Mouse (Mus musculus) liver, embryonic 14.5 days (tissue): ENCODE data around the gene Fgf13. TPM values are rescaled to one million over a fixed set of nuclear protein-coding genes. Genes with fewer than 3 reads are reported as not detected.

Source experiments
- ATAC-seq: fragments of 200-750 bp; cut with Nextera tagmentation; 2 replicates; pipeline ENCODE4 v1.8.0; 2017; ENCODE audit warnings: moderate number of reproducible peaks, mild to moderate bottlenecking, moderate library complexity; ENCODE audit not compliant: insufficient read depth
- DNase-seq, 3 experiments: peaks; one replicate each; pipeline ENCODE4 v3.0.0-alpha.2; 2012 to 2013; ENCODE audit warnings: low read depth in 3 of 3, low spot score in 3 of 3
- H3K27ac ChIP-seq: fragments of 300-500 bp; sonication (generic); 2 replicates; pipeline ENCODE4 v1.5.1; 2014; ENCODE audit warnings: moderate library complexity, mild to moderate bottlenecking, control low read depth, inconsistent platforms
- H3K27me3 ChIP-seq: fragments of 300-500 bp; sonication (generic); 2 replicates; pipeline ENCODE4 v1.6.1; 2014; ENCODE audit warnings: mild to moderate bottlenecking, low read length, moderate library complexity; ENCODE audit not compliant: control insufficient read depth, insufficient read depth
- H3K36me3 ChIP-seq: fragments of 300-500 bp; sonication (generic); replicated peaks from 2 replicates; pipeline ENCODE4 v1.6.1; 2014; ENCODE audit warnings: low read depth; ENCODE audit not compliant: control insufficient read depth, insufficient read depth
- H3K4me1 ChIP-seq, 2 experiments: fragments of 200-500 bp in 1 of 2; fragments of 300-500 bp in 1 of 2; sonication (generic) in 1 of 2; replicated peaks; 2 replicates each; pipeline ENCODE4 v1.6.1; 2012 to 2014; ENCODE audit warnings: antibody characterized with exemption in 1 of 2, inconsistent platforms in 1 of 2, low read length in 1 of 2; ENCODE audit not compliant: control insufficient read depth in 2 of 2, insufficient read depth in 2 of 2
- H3K4me2 ChIP-seq: fragments of 300-500 bp; sonication (generic); 2 replicates; pipeline ENCODE4 v1.6.1; 2014; ENCODE audit warnings: low read depth, mild to moderate bottlenecking, control low read depth, moderate library complexity
- H3K4me3 ChIP-seq, 2 experiments: fragments of 200-500 bp in 1 of 2; fragments of 300-500 bp in 1 of 2; sonication (generic) in 1 of 2; 2 replicates each; pipeline ENCODE4 v1.5.1; 2012 to 2014; ENCODE audit warnings: low read depth in 2 of 2, low read length in 2 of 2, mild to moderate bottlenecking in 2 of 2, control low read depth in 1 of 2, inconsistent platforms in 1 of 2, moderate library complexity in 1 of 2; ENCODE audit not compliant: insufficient read depth in 1 of 2
- H3K9ac ChIP-seq: fragments of 300-500 bp; sonication (generic); replicated peaks from 2 replicates; pipeline ENCODE4 v1.6.1; 2014; ENCODE audit warnings: mild to moderate bottlenecking, control low read depth, moderate library complexity
- H3K9me3 ChIP-seq: fragments of 300-500 bp; sonication (generic); 2 replicates; pipeline ENCODE4 v1.6.1; 2016; ENCODE audit warnings: low read length, mixed read lengths; ENCODE audit not compliant: control insufficient read depth
- CTCF ChIP-seq: IDR thresholded peaks from 2 replicates; pipeline ENCODE4 v1.5.1; 2016; ENCODE audit warnings: antibody characterized with exemption, low read depth, control low read depth
- EP300 ChIP-seq: IDR thresholded peaks from 2 replicates; pipeline ENCODE4 v1.6.1; 2016; ENCODE audit warnings: antibody characterized with exemption, low read depth
- whole genome bisulfite sequencing: fragments of 180-500 bp; shearing (Covaris S2); extraction: QIAGEN DNeasy Blood & Tissue Kit; methylation state at CpG from one replicate; pipeline ENCODE4 v1.1.7; 2014; ENCODE audit not compliant: insufficient replicate concordance; 5-methylcytosine and 5-hydroxymethylcytosine counted together
- polyA plus RNA-seq, 2 experiments: library from polyadenylated mRNA; depleted of rRNA in 1 of 2; stranded (reverse) in 1 of 2; unstranded in 1 of 2; fragments of >200 nt; fragmentation: Nextera tagmentation in 1 of 2; extraction: Ambion mirVana in 1 of 2; gene quantifications; 2 replicates each; pipeline versions ENCODE4 v1.2.1 to v1.2.3; 2012 to 2014

Gene Fgf13
- polyA plus RNA-seq, 2 experiments, result 0.57 to 1.2 TPM

DNA sequence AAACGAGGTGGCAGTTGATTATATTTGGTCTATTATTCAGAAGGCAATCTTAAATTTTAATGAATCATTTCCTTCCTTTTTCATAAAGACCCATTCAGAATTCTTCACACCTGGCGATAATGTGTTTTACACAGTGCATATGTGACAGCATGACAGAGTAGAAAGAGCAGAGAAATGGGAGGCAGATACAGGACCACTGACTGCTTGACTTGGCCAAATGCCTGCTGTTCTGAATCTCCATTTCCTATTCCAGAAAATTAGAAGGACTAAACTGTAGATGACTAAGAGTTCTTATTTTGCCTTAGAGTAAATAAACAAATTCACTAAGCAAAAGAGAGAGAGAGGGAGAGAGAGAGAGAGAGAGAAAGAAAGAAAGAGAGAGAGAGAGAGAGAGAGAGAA, 82.4 kb downstream of the Fgf13 start:
- Histone ChIP-seq H3K4me2 (no peak overlapping the region), H3K27me3 (no peaks in the 10 kb centered on the region), H3K4me1 (no peaks in the 10 kb centered on the region), H3K36me3 (no peaks in the 10 kb centered on the region), H3K4me3 (no peak overlapping the region), H3K27ac (no peak overlapping the region), H3K9me3 (no peaks in the 10 kb centered on the region), H3K9ac (no peak overlapping the region)
- no peak for ATAC-seq
- WGBS, result 46% methylated on average over 2 of the region's 2 CpGs
- TF ChIP-seq EP300 (no peak), CTCF (no peak)
- no peak for DNase-seq

DNA sequence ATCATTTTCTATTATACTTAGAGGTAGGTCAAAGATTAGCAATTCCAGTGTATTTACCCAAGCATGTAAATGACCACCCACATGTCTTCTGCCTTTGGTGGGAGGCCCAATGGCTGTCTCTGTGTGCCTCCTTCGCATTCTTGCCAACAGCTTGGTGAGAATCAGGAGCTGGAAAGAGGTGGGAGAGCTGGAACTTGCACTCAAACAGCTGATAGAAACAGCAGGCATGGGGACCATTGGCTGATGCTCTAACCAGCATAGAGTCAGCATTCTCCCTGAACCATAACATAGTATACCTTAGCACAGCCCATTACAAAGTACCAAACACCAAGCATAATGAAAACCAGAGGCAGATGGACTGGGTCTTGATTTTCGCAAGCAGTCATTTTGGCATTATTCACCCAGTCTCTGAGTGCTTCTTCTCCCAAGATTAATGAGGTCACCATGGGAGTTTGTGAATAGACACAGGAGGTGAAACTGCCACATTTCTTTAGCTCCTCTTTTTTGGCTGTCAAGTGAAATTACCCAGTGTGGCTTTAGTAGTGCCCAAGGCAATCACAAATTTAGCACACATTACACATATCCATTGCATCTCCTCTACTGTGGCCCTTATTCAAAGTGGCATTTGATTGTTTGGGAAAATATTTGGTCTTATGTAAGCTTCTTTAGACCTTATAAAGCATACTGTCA, 165.1 kb downstream of the Fgf13 start:
- H3K9ac ChIP-seq, result no peak overlapping the region
- no peak overlapping the region for H3K4me2 ChIP-seq
- H3K4me1 ChIP-seq, result no peaks in the 10 kb centered on the region
- WGBS, result 62% methylated on average over 2 of the region's 2 CpGs
- H3K27ac ChIP-seq, result no peak overlapping the region
- no peaks in the 10 kb centered on the region for H3K9me3 ChIP-seq
- no peak overlapping the region for H3K4me3 ChIP-seq
- no peaks in the 10 kb centered on the region for H3K27me3 ChIP-seq
- ATAC-seq (no peak), DNase-seq (no peak)
- no peaks in the 10 kb centered on the region for H3K36me3 ChIP-seq
- TF ChIP-seq CTCF (no peak), EP300 (no peak)

DNA sequence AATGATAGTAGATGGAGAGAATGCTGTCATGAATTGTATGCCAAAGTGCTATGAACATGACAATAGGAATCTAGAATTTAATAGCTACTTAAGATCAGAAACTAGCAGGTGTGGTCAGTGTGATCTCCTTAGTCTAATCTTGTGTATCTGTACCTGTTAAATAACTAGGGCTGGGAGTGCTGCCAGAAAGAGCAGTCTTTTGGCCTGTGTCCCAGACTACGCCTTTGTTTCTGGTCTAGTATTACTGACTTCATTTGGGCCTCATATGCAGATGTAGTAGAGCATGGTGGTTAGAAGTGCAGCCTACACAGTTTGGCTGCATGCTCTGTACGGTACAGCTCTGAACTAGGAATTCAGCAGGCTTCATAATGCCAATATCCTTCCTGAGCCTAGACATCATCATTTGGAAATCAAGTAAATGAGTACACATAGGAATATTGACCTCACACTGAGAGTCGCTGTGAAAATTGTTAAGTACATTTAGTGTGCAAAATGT, 276.9 kb downstream of the Fgf13 start:
- TF ChIP-seq CTCF, result no peak
- no peak for TF ChIP-seq EP300
- no peak overlapping the region for H3K27ac ChIP-seq
- DNase-seq (no peak), ATAC-seq (no peak)
- no peaks in the 10 kb centered on the region for H3K9me3 ChIP-seq
- H3K27me3 ChIP-seq, result no peaks in the 10 kb centered on the region
- H3K4me2 ChIP-seq, result no peak overlapping the region
- H3K4me3 ChIP-seq, result no peak overlapping the region
- 64% methylated on average over 3 of the region's 3 CpGs for WGBS
- H3K4me1 ChIP-seq, result no peaks in the 10 kb centered on the region
- no peaks in the 10 kb centered on the region for H3K36me3 ChIP-seq
- no peak overlapping the region for H3K9ac ChIP-seq

DNA sequence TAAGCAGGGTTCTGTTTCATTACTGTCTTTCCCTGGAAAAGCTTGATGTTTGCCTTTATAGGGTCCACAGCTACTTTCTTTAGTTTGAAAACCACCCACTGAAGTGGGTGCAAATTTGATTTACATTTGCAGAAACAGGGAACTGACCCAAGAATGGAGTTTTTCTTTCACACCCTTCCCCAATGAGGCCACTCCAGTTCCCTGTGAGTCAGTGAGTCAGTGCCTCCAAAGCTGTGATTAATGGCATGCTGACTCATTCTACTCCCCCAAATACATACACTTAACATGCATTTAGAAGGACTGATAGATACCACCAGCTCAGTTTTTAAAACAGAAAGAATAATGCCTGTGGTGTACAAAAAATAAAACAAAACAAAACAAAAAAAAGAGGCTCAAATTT, 316.3 kb downstream of the Fgf13 start:
- DNase-seq (no peak), ATAC-seq (no peak)
- TF ChIP-seq EP300 (no peak), CTCF (no peak)
- Histone ChIP-seq H3K27ac (no peak overlapping the region), H3K27me3 (no peaks in the 10 kb centered on the region), H3K36me3 (no peaks in the 10 kb centered on the region), H3K4me1 (no peaks in the 10 kb centered on the region), H3K9me3 (no peaks in the 10 kb centered on the region), H3K4me2 (no peak overlapping the region), H3K9ac (no peak overlapping the region), H3K4me3 (no peak overlapping the region)

DNA sequence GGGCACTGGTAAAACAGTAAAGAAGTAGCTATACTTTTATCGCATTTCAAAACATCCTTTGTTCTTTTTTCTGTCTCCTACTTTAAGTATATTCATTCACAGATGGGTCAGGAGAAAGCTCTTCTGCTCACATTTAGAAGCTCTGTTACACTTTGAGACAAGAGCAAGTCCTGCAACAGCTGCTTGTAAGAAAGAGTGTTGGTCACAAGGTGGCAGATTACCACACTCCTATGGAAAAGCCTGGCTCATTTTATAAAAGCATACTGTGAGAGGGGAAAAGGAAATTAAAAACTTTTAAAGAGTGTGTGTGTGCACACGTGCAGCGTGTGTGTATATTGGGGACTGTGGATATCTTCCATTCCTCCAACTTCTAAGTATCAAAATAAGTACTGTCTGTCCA, 324.1 kb downstream of the Fgf13 start:
- DNase-seq (no peak), ATAC-seq (no peak)
- Histone ChIP-seq H3K9me3 (no peaks in the 10 kb centered on the region), H3K36me3 (no peaks in the 10 kb centered on the region), H3K4me1 (no peaks in the 10 kb centered on the region), H3K27me3 (no peaks in the 10 kb centered on the region), H3K9ac (no peak overlapping the region), H3K4me3 (no peak overlapping the region), H3K4me2 (no peak overlapping the region), H3K27ac (no peak overlapping the region)
- TF ChIP-seq EP300 (no peak), CTCF (no peak)
- WGBS, result 52% methylated on average over 3 of the region's 3 CpGs
